Mouse (Mus musculus) bone marrow macrophage, adult 2 months (primary cell): ENCODE measurements around the gene Ccdc63.

Experiments used
- CTCF ChIP-seq: IDR thresholded peaks from 2 replicates; pipeline ENCODE4 v1.5.1; 2012; ENCODE audit warnings: low read depth, mild to moderate bottlenecking, low read length, moderate library complexity
- POLR2A ChIP-seq: IDR thresholded peaks from 2 replicates; pipeline ENCODE4 v1.6.1; 2012; ENCODE audit warnings: mild to moderate bottlenecking, low read depth, low read length, borderline replicate concordance

DNA sequence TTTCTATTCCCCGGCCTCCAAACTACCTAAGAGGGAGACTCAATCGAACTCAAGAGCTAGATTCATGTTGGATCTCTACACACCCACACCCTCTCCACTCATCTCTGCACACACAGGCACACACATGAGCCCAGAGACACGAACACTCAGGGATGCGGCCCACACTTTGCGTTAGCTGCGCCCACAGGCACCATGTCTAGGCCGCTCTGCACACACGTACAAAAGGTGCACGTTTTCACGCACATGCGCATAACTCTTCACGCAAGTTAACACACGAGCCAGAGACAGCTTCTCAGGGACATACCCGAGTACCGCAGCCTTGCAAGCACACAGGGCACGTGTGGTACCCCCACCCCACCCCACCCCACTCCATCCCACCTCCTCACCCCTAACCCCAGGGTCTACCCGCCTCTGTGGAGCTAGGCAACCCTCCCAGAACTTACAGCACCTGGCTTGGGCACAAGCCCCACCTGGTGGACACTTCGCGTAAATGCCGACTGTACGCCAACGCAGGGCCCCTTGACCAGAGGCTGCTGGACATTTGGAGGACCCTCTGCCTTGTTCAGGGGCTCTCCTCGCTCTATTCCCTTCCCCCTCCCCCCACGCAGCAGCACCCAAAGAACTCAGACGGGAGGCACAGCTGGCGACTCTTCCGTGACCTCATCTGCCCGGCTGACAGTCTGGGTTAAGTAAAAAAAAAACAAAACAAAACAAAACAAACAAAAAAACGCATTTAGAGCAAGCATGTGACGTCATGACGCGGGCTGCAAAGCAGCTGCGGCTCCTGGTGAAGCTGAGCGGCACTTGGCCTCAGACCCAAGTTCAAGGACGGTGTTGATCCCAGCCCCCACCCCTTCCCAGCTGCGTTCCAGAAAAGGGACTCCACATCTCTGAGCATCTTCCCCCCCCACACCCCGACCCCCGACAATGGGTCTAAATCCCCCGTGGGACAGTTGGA lies 81.3 kb downstream of the Ccdc63 start:
- TF ChIP-seq CTCF (peak; percentile 84), POLR2A (no peak)
